Mouse (Mus musculus) embryonic stem cell, embryonic (primary cell): Measurements from ENCODE around the gene Chrnb2.

ENCODE experiments used
- CTCF ChIA-PET, 4 experiments: fragments of 300-600 bp in 2 of 4; fragments of 350-600 bp in 2 of 4; sonication (Branson Sonifier 250); formaldehyde crosslinking; loops; one replicate each; lab custom pipeline; 2022; ENCODE audit warnings: inconsistent platforms in 2 of 4; lab: Charles Lee
- POLR2A ChIA-PET, 4 experiments: fragments of 300-600 bp in 2 of 4; fragments of 350-600 bp in 2 of 4; sonication (Branson Sonifier 250); formaldehyde crosslinking; loops; one replicate each; lab custom pipeline; 2022; ENCODE audit warnings: antibody characterized with exemption in 4 of 4, inconsistent platforms in 1 of 4; lab: Charles Lee

Chrnb2 gene

GRCm38 (mm10) chr3:89764119-89764724, at the start of gene Chrnb2:
Gene Chrnb2 (minus strand): TSS chr3:89764632.
- ChIA-PET POLR2A (interaction anchor here in 2 of 4 experiments (0.5 to 0.6 kb wide), 2 partner anchors 52 to 96 kb away, joined by 3 read pairs; no protein-coding TSS in a partner anchor), CTCF (interaction anchor here in 3 of 4 experiments (0.5 to 1.3 kb wide), 3 partner anchors 24 to 253 kb away, joined by 3 to 4 read pairs (median 3); no protein-coding TSS in a partner anchor)

GRCm38 (mm10) chr3:89814051-89814450, 49.6 kb upstream of the Chrnb2 start:
- CTCF ChIA-PET: interaction anchor here (0.6 to 5.3 kb wide), 20 partner anchors 9 to 508 kb away, joined by 3 to 48 read pairs (median 4); no protein-coding TSS in a partner anchor

GRCm38 (mm10) chr3:89812166-89812565, 47.7 kb upstream of the Chrnb2 start:
- ChIA-PET POLR2A (interaction anchor here in 2 of 4 experiments (0.7 to 2.0 kb wide), 8 partner anchors 9 to 46 kb away, joined by 3 to 7 read pairs (median 4); no protein-coding TSS in a partner anchor), CTCF (interaction anchor here in 2 of 4 experiments (1.2 to 1.7 kb wide), 3 partner anchors 9 to 46 kb away, joined by 3 to 5 read pairs (median 4); no protein-coding TSS in a partner anchor)

More at GRCm38 (mm10) chr3:89814051-89814450, 49.6 kb upstream of the Chrnb2 start:
- POLR2A ChIA-PET: interaction anchor here in 3 of 4 experiments (0.7 to 3.0 kb wide), 7 partner anchors 8 to 332 kb away, joined by 3 to 11 read pairs (median 4); partner anchors contain the start of genes Hax1 (in 1 of the 3) and She (in 1 of the 3)

GRCm38 (mm10) chr3:89810841-89811240, 46.4 kb upstream of the Chrnb2 start:
- ChIA-PET CTCF (interaction anchor here in 3 of 4 experiments (0.6 to 3.8 kb wide), 12 partner anchors 10 to 486 kb away, joined by 3 to 17 read pairs (median 3); no protein-coding TSS in a partner anchor), POLR2A (interaction anchor here in 2 of 4 experiments (0.6 to 2.4 kb wide), 12 partner anchors 9 to 423 kb away, joined by 3 to 7 read pairs (median 4); no protein-coding TSS in a partner anchor)

GRCm38 (mm10) chr3:89808638-89809037, 44.2 kb upstream of the Chrnb2 start:
- ChIA-PET POLR2A (interaction anchor here (0.5 to 6.5 kb wide), 26 partner anchors 9 to 1477 kb away, joined by 3 to 40 read pairs (median 6); partner anchors contain the start of genes Hax1 (in 1 of the 4) and Ube2q1 (in 1 of the 4)), CTCF (interaction anchor here (0.5 to 5.7 kb wide), 20 partner anchors 8 to 901 kb away, joined by 3 to 62 read pairs (median 4); partner anchors contain the start of gene She (in 1 of the 4))

GRCm38 (mm10) chr3:89807881-89808280, 43.4 kb upstream of the Chrnb2 start:
- POLR2A ChIA-PET: interaction anchor here in 3 of 4 experiments (0.8 to 6.5 kb wide), 30 partner anchors 8 to 191 kb away, joined by 3 to 40 read pairs (median 6); partner anchors contain the start of genes Hax1 (in 1 of the 3) and Ube2q1 (in 1 of the 3)
- CTCF ChIA-PET: interaction anchor here (0.9 to 5.7 kb wide), 28 partner anchors 9 to 902 kb away, joined by 3 to 62 read pairs (median 5); partner anchors contain the start of gene She (in 1 of the 4)

GRCm38 (mm10) chr3:89807171-89807570, 42.7 kb upstream of the Chrnb2 start:
- POLR2A ChIA-PET: interaction anchor here in 3 of 4 experiments (0.6 to 6.5 kb wide), 33 partner anchors 8 to 319 kb away, joined by 3 to 40 read pairs (median 4); partner anchors contain the start of genes Hax1 (in 1 of the 3) and Ube2q1 (in 1 of the 3)
- CTCF ChIA-PET: interaction anchor here (0.6 to 5.7 kb wide), 37 partner anchors 9 to 1806 kb away, joined by 3 to 62 read pairs (median 6); no protein-coding TSS in a partner anchor

GRCm38 (mm10) chr3:89806751-89807150, 42.3 kb upstream of the Chrnb2 start:
- POLR2A ChIA-PET: interaction anchor here in 3 of 4 experiments (0.6 to 6.5 kb wide), 28 partner anchors 8 to 319 kb away, joined by 3 to 40 read pairs (median 4); partner anchors contain the start of genes Hax1 (in 1 of the 3) and Ube2q1 (in 1 of the 3)

GRCm38 (mm10) chr3:89805179-89805578, 40.7 kb upstream of the Chrnb2 start:
- ChIA-PET CTCF (interaction anchor here (0.5 to 5.7 kb wide), 26 partner anchors 8 to 736 kb away, joined by 3 to 62 read pairs (median 3); no protein-coding TSS in a partner anchor), POLR2A (interaction anchor here (0.5 to 6.5 kb wide), 25 partner anchors 9 to 1174 kb away, joined by 3 to 40 read pairs (median 4); partner anchors contain the start of gene Ube2q1 (in 1 of the 4))

More at GRCm38 (mm10) chr3:89806751-89807150, 42.3 kb upstream of the Chrnb2 start:
- CTCF ChIA-PET: interaction anchor here (0.6 to 5.7 kb wide), 37 partner anchors 9 to 1806 kb away, joined by 3 to 62 read pairs (median 6); no protein-coding TSS in a partner anchor

GRCm38 (mm10) chr3:89802876-89803275, 38.4 kb upstream of the Chrnb2 start:
- POLR2A ChIA-PET: interaction anchor here (0.5 to 6.5 kb wide), 27 partner anchors 9 to 626 kb away, joined by 3 to 48 read pairs (median 4); partner anchors contain the start of genes Il6ra (in 1 of the 4) and She (in 1 of the 4)
- CTCF ChIA-PET: interaction anchor here (0.6 to 3.0 kb wide), 8 partner anchors 10 to 840 kb away, joined by 3 to 7 read pairs (median 3); no protein-coding TSS in a partner anchor

GRCm38 (mm10) chr3:89801507-89801847, 37.0 kb upstream of the Chrnb2 start:
- ChIA-PET CTCF (interaction anchor here in 3 of 4 experiments (0.6 to 3.0 kb wide), 7 partner anchors 16 to 347 kb away, joined by 3 to 7 read pairs (median 4); partner anchors contain the start of gene Pmvk (in 1 of the 3)), POLR2A (interaction anchor here (0.5 to 6.3 kb wide), 36 partner anchors 9 to 653 kb away, joined by 3 to 48 read pairs (median 4); partner anchors contain the start of gene Il6ra (in 1 of the 4))

- POLR2A ChIA-PET: interaction anchor here in 3 of 4 experiments (0.6 to 6.3 kb wide), 51 partner anchors 8 to 712 kb away, joined by 3 to 48 read pairs (median 4); partner anchors contain the start of genes Hax1 (in 1 of the 3) and Ube2q1 (in 1 of the 3)
- CTCF ChIA-PET: interaction anchor here in 1 of 4 experiments (0.9 to 3.0 kb wide), 6 partner anchors 16 to 346 kb away, joined by 3 to 7 read pairs (median 5); partner anchors contain the start of genes Pmvk and She
Measured at GRCm38 (mm10) chr3:89800774-89801506, 36.5 kb upstream of the Chrnb2 start.

GRCm38 (mm10) chr3:89800078-89800477, 35.6 kb upstream of the Chrnb2 start:
- POLR2A ChIA-PET: interaction anchor here (0.6 to 6.3 kb wide), 61 partner anchors 8 to 713 kb away, joined by 3 to 48 read pairs (median 4); partner anchors contain the start of genes Hax1 (in 2 of the 4), She (in 2 of the 4) and Ube2q1 (in 1 of the 4)
- CTCF ChIA-PET: interaction anchor here in 3 of 4 experiments (0.6 to 2.0 kb wide), 6 partner anchors 11 to 330 kb away, joined by 3 to 6 read pairs (median 4); partner anchors contain the start of gene She (in 1 of the 3)

GRCm38 (mm10) chr3:89799476-89799875, 35.0 kb upstream of the Chrnb2 start:
- CTCF ChIA-PET: interaction anchor here in 3 of 4 experiments (0.7 to 2.0 kb wide), 6 partner anchors 11 to 165 kb away, joined by 3 to 6 read pairs (median 4); partner anchors contain the start of gene She (in 1 of the 3)
- POLR2A ChIA-PET: interaction anchor here (0.5 to 6.3 kb wide), 60 partner anchors 8 to 714 kb away, joined by 3 to 48 read pairs (median 4); partner anchors contain the start of genes Hax1 (in 2 of the 4), She (in 2 of the 4) and Ube2q1 (in 1 of the 4)

- ChIA-PET POLR2A (interaction anchor here in 3 of 4 experiments (0.6 to 6.3 kb wide), 22 partner anchors 9 to 307 kb away, joined by 3 to 48 read pairs (median 5); partner anchors contain the start of gene She (in 1 of the 3)), CTCF (interaction anchor here (0.6 to 1.2 kb wide), 4 partner anchors 10 to 1254 kb away, joined by 3 to 6 read pairs (median 4); no protein-coding TSS in a partner anchor)
Measured at GRCm38 (mm10) chr3:89798518-89798917, 34.1 kb upstream of the Chrnb2 start.

- ChIA-PET POLR2A (interaction anchor here in 2 of 4 experiments (0.9 to 1.4 kb wide), 6 partner anchors 9 to 55 kb away, joined by 3 to 4 read pairs (median 3); partner anchors contain the start of gene She (in 1 of the 2)), CTCF (interaction anchor here in 3 of 4 experiments (0.6 to 2.1 kb wide), 6 partner anchors 9 to 1432 kb away, joined by 3 to 9 read pairs (median 5); no protein-coding TSS in a partner anchor)
Measured at GRCm38 (mm10) chr3:89796358-89796757, 31.9 kb upstream of the Chrnb2 start.
